Mouse (Mus musculus) ES-CJ7 (cell line): ENCODE measurements around the gene Inka1.

Experiments used
- DNase-seq: peaks from one replicate; pipeline ENCODE4 v3.0.0; 2011; ENCODE audit warnings: low read depth, low spot score

The Inka1 gene

GRCm38 (mm10) chr9:107984052-107984753, 1.5 kb downstream of the Inka1 start:
- DNase-seq: no peak

GRCm38 (mm10) chr9:107983421-107983890, 2.2 kb downstream of the Inka1 start:
- no peak for DNase-seq

GRCm38 (mm10) chr9:107982681-107983346, 2.9 kb downstream of the Inka1 start, which contains the start of gene Gm20661:
Gene Gm20661, plus strand, starts transcription at chr9:107983058.
- DNase-seq: no peak

GRCm38 (mm10) chr9:107981684-107982605, 3.7 kb downstream of the Inka1 start:
- no peak for DNase-seq

GRCm38 (mm10) chr9:107978815-107979214, 6.9 kb downstream of the Inka1 start:
- DNase-seq: no peak

- no peak for DNase-seq
Measured at GRCm38 (mm10) chr9:107975399-107976386, 10.0 kb downstream of the Inka1 start, which contains the start of gene Uba7. Gene Uba7, plus strand, starts transcription at chr9:107975505.

GRCm38 (mm10) chr9:107974491-107975171, 11.0 kb downstream of the Inka1 start:
- no peak for DNase-seq

GRCm38 (mm10) chr9:107971690-107972541, 13.8 kb downstream of the Inka1 start:
- DNase-seq: peak; percentile 69

GRCm38 (mm10) chr9:107970311-107970710, 15.4 kb downstream of the Inka1 start:
- DNase-seq: no peak

- no peak for DNase-seq
Measured at GRCm38 (mm10) chr9:107968531-107968930, 17.1 kb downstream of the Inka1 start.

GRCm38 (mm10) chr9:107967437-107967836, 18.2 kb downstream of the Inka1 start:
- DNase-seq: no peak

GRCm38 (mm10) chr9:107966676-107967075, 19.0 kb downstream of the Inka1 start:
- DNase-seq: no peak

GRCm38 (mm10) chr9:107964681-107965080, 21.0 kb downstream of the Inka1 start:
- DNase-seq: no peak

GRCm38 (mm10) chr9:107963700-107964099, 22.0 kb downstream of the Inka1 start:
- peak; percentile 76 for DNase-seq

GRCm38 (mm10) chr9:107962916-107963315, 22.8 kb downstream of the Inka1 start:
- no peak for DNase-seq

GRCm38 (mm10) chr9:107961881-107962280, 23.8 kb downstream of the Inka1 start:
- DNase-seq: peak; percentile 82

GRCm38 (mm10) chr9:107961351-107961762, 24.3 kb downstream of the Inka1 start:
- peak; percentile 92 for DNase-seq

- DNase-seq: peak; percentile 62
Measured at GRCm38 (mm10) chr9:107960928-107961327, 24.8 kb downstream of the Inka1 start.

- DNase-seq: no peak
Measured at GRCm38 (mm10) chr9:107959896-107960295, 25.8 kb downstream of the Inka1 start.
